Mouse (Mus musculus) heart, embryonic 10.5 days (tissue): ENCODE measurements at regions not wholly inside any gene's neighbourhood (a gene's known extent, or its start where the extent isn't known, plus 50 kb on each side); places are given as distances from the start of the nearest gene placed in this dataset.
A peak's percentile ranks its signal among the peaks of the same experiment; 100 is the strongest.

Source experiments
- DNase-seq: peaks from one replicate; pipeline ENCODE4 v3.0.0-alpha.2; 2017; ENCODE audit warnings: low spot score
- H3K27ac ChIP-seq: fragments of 300-500 bp; sonication (generic); 2 replicates; pipeline ENCODE4 v1.5.1; 2016; ENCODE audit warnings: mild to moderate bottlenecking
- H3K27me3 ChIP-seq: fragments of 300-500 bp; sonication (generic); 2 replicates; pipeline ENCODE4 v1.6.1; 2016; ENCODE audit warnings: mild to moderate bottlenecking; ENCODE audit not compliant: poor library complexity, insufficient read depth, severe bottlenecking
- H3K36me3 ChIP-seq: fragments of 300-500 bp; sonication (generic); 2 replicates; pipeline ENCODE4 v1.6.1; 2016; ENCODE audit warnings: mild to moderate bottlenecking, moderate library complexity
- H3K4me1 ChIP-seq: fragments of 300-500 bp; sonication (generic); 2 replicates; pipeline ENCODE4 v1.6.1; 2016; ENCODE audit warnings: mild to moderate bottlenecking
- H3K4me3 ChIP-seq: fragments of 300-500 bp; sonication (generic); 2 replicates; pipeline ENCODE4 v1.5.1; 2016; ENCODE audit warnings: mild to moderate bottlenecking, moderate library complexity
- H3K9me3 ChIP-seq: fragments of 300-500 bp; sonication (generic); 2 replicates; pipeline ENCODE4 v1.6.1; 2016; ENCODE audit warnings: mild to moderate bottlenecking, moderate library complexity
- WGBS: fragments of 180-500 bp; shearing (Covaris S2); methylation state at CpG from one replicate; pipeline ENCODE4 v1.1.7; 2016; 5-methylcytosine and 5-hydroxymethylcytosine counted together

GRCm38 (mm10) chr8:88877921-88878320 lies 166.0 kb downstream of the Sall1 start:
- Histone ChIP-seq H3K27me3 (no peaks in the 10 kb centered on the region; the same call in 1 of the 2 replicates), H3K27ac (no peak overlapping the region), H3K36me3 (no peaks in the 10 kb centered on the region), H3K4me3 (no peak overlapping the region), H3K4me1 (peaks cover 3% of the 10 kb centered on the region; the same call in 1 of the 2 replicates), H3K9me3 (no peaks in the 10 kb centered on the region)
- DNase-seq: no peak
- 80% methylated on average over 10 of the region's 10 CpGs for WGBS

GRCm38 (mm10) chr8:88862846-88863455 lies 166.1 kb downstream of the Cyld start:
- H3K27ac ChIP-seq: no peak overlapping the region
- DNase-seq: no peak
- no peaks in the 10 kb centered on the region for H3K36me3 ChIP-seq
- H3K27me3 ChIP-seq: no peaks in the 10 kb centered on the region
- no peaks in the 10 kb centered on the region for H3K9me3 ChIP-seq
- WGBS: 87% methylated on average over 10 of the region's 10 CpGs
- no peaks in the 10 kb centered on the region for H3K4me1 ChIP-seq
- H3K4me3 ChIP-seq: no peak overlapping the region

GRCm38 (mm10) chr8:88857216-88857615 lies 160.4 kb downstream of the Cyld start:
- Histone ChIP-seq H3K9me3 (no peaks in the 10 kb centered on the region), H3K27me3 (peaks cover 10% of the 10 kb centered on the region; the same call in 1 of the 2 replicates), H3K4me3 (no peak overlapping the region), H3K4me1 (no peaks in the 10 kb centered on the region), H3K36me3 (no peaks in the 10 kb centered on the region), H3K27ac (no peak overlapping the region)
- WGBS: 82% methylated on average over 2 of the region's 2 CpGs
- no peak for DNase-seq

GRCm38 (mm10) chr8:88853200-88853599 lies 156.4 kb downstream of the Cyld start:
- Histone ChIP-seq H3K27me3 (peaks cover 10% of the 10 kb centered on the region; the same call in 1 of the 2 replicates), H3K9me3 (no peaks in the 10 kb centered on the region), H3K4me3 (no peak overlapping the region), H3K36me3 (no peaks in the 10 kb centered on the region), H3K27ac (no peak overlapping the region), H3K4me1 (0 out of 2 replicates have a peak, but pooled peaks cover 5% of the 10 kb centered on the region)
- WGBS: 86% methylated on average over 8 of the region's 8 CpGs
- DNase-seq: no peak

GRCm38 (mm10) chr8:88845916-88846315 lies 149.1 kb downstream of the Cyld start:
- no peak overlapping the region for H3K4me3 ChIP-seq
- no peak for DNase-seq
- no peak overlapping the region for H3K27ac ChIP-seq
- no peaks in the 10 kb centered on the region for H3K36me3 ChIP-seq
- peaks cover 15% of the 10 kb centered on the region; the same call in 1 of the 2 replicates for H3K27me3 ChIP-seq
- 0 out of 2 replicates have a peak, but pooled peaks cover 5% of the 10 kb centered on the region for H3K4me1 ChIP-seq
- no peaks in the 10 kb centered on the region for H3K9me3 ChIP-seq
- 52% methylated on average over 11 of the region's 11 CpGs for WGBS

GRCm38 (mm10) chr8:88844370-88844769 lies 147.5 kb downstream of the Cyld start:
- no peak overlapping the region for H3K4me3 ChIP-seq
- no peaks in the 10 kb centered on the region for H3K36me3 ChIP-seq
- H3K9me3 ChIP-seq: no peaks in the 10 kb centered on the region
- H3K4me1 ChIP-seq: 0 out of 2 replicates have a peak, but pooled peaks cover 2% of the 10 kb centered on the region
- no peak for DNase-seq
- H3K27ac ChIP-seq: no peak overlapping the region
- WGBS: 64% methylated on average over 5 of the region's 5 CpGs
- H3K27me3 ChIP-seq: peaks cover 15% of the 10 kb centered on the region; the same call in 1 of the 2 replicates

GRCm38 (mm10) chr8:88842451-88842850 lies 145.6 kb downstream of the Cyld start:
- Histone ChIP-seq H3K27me3 (peaks cover 15% of the 10 kb centered on the region; the same call in 1 of the 2 replicates), H3K4me1 (no peaks in the 10 kb centered on the region), H3K9me3 (no peaks in the 10 kb centered on the region), H3K4me3 (no peak overlapping the region), H3K36me3 (no peaks in the 10 kb centered on the region), H3K27ac (no peak overlapping the region)
- 78% methylated on average over 7 of the region's 7 CpGs for WGBS
- no peak for DNase-seq

- Histone ChIP-seq H3K36me3 (no peaks in the 10 kb centered on the region), H3K27ac (no peak overlapping the region), H3K9me3 (no peaks in the 10 kb centered on the region), H3K4me1 (no peaks in the 10 kb centered on the region), H3K4me3 (no peak overlapping the region), H3K27me3 (peaks cover 11% of the 10 kb centered on the region; the same call in 1 of the 2 replicates)
- no peak for DNase-seq
- WGBS: 64% methylated on average over 5 of the region's 5 CpGs
Measured at GRCm38 (mm10) chr8:88840096-88840495, 143.3 kb downstream of the Cyld start.

GRCm38 (mm10) chr8:88835756-88836291 lies 139.0 kb downstream of the Cyld start:
- H3K9me3 ChIP-seq: no peaks in the 10 kb centered on the region
- H3K36me3 ChIP-seq: no peaks in the 10 kb centered on the region
- no peak for DNase-seq
- H3K27me3 ChIP-seq: no peaks in the 10 kb centered on the region
- 60% methylated on average over 12 of the region's 12 CpGs for WGBS
- no peak overlapping the region for H3K4me3 ChIP-seq
- H3K27ac ChIP-seq: no peak overlapping the region
- no peaks in the 10 kb centered on the region for H3K4me1 ChIP-seq

- DNase-seq: peak; percentile 20
- 54% methylated on average over 5 of the region's 5 CpGs for WGBS
- no peak overlapping the region for H3K4me3 ChIP-seq
- H3K36me3 ChIP-seq: no peaks in the 10 kb centered on the region
- H3K4me1 ChIP-seq: no peaks in the 10 kb centered on the region
- H3K27me3 ChIP-seq: no peaks in the 10 kb centered on the region
- no peaks in the 10 kb centered on the region for H3K9me3 ChIP-seq
- H3K27ac ChIP-seq: no peak overlapping the region
Measured at GRCm38 (mm10) chr8:88825816-88826215, 129.0 kb downstream of the Cyld start.

GRCm38 (mm10) chr8:88823931-88824330 lies 127.1 kb downstream of the Cyld start:
- WGBS: 70% methylated on average over 7 of the region's 7 CpGs
- Histone ChIP-seq H3K27me3 (no peaks in the 10 kb centered on the region), H3K4me3 (no peak overlapping the region), H3K9me3 (no peaks in the 10 kb centered on the region), H3K4me1 (no peaks in the 10 kb centered on the region), H3K36me3 (no peaks in the 10 kb centered on the region), H3K27ac (no peak overlapping the region)
- peak; percentile 66 for DNase-seq

GRCm38 (mm10) chr8:88820275-88820850 lies 123.5 kb downstream of the Cyld start:
- Histone ChIP-seq H3K36me3 (no peaks in the 10 kb centered on the region), H3K4me3 (no peak overlapping the region), H3K27ac (no peak overlapping the region), H3K9me3 (no peaks in the 10 kb centered on the region), H3K4me1 (no peaks in the 10 kb centered on the region), H3K27me3 (peaks cover 15% of the 10 kb centered on the region)
- 82% methylated on average over 5 of the region's 5 CpGs for WGBS
- peak; percentile 70 for DNase-seq

- no peak overlapping the region for H3K27ac ChIP-seq
- no peaks in the 10 kb centered on the region for H3K9me3 ChIP-seq
- no peaks in the 10 kb centered on the region for H3K36me3 ChIP-seq
- H3K4me1 ChIP-seq: no peaks in the 10 kb centered on the region
- DNase-seq: peak; percentile 56
- H3K4me3 ChIP-seq: no peak overlapping the region
- H3K27me3 ChIP-seq: peaks cover 41% of the 10 kb centered on the region
- 76% methylated on average over 5 of the region's 5 CpGs for WGBS
Measured at GRCm38 (mm10) chr8:88816461-88816860, 119.6 kb downstream of the Cyld start.
